Mouse (Mus musculus) kidney, postnatal 0 days (tissue): Measurements from ENCODE around the gene Hat1. TPM values are rescaled to one million over a fixed set of nuclear protein-coding genes. Genes with fewer than 3 reads are reported as not detected.

ENCODE experiments used
- ATAC-seq: fragments of 200-750 bp; cut with Nextera tagmentation; replicated peaks from 2 replicates; pipeline ENCODE4 v1.8.0; 2017; ENCODE audit warnings: low read depth, moderate number of reproducible peaks, moderate TSS enrichment, moderate library complexity; ENCODE audit not compliant: low FRiP score
- DNase-seq: peaks from one replicate; pipeline ENCODE4 v3.0.0-alpha.2; 2016; ENCODE audit warnings: low spot score
- H3K27ac ChIP-seq: fragments of 300-500 bp; sonication (generic); 2 replicates; pipeline ENCODE4 v1.5.1; 2014; ENCODE audit warnings: mild to moderate bottlenecking
- H3K27me3 ChIP-seq: fragments of 300-500 bp; sonication (generic); 2 replicates; pipeline ENCODE4 v1.6.1; 2014; ENCODE audit warnings: low read length, mixed read lengths; ENCODE audit not compliant: insufficient read depth
- H3K36me3 ChIP-seq: fragments of 300-500 bp; sonication (generic); 2 replicates; pipeline ENCODE4 v1.6.1; 2014; ENCODE audit warnings: low read length, mixed read lengths; ENCODE audit not compliant: insufficient read depth
- H3K4me1 ChIP-seq: fragments of 300-500 bp; sonication (generic); replicated peaks from 2 replicates; pipeline ENCODE4 v1.6.1; 2014; ENCODE audit warnings: antibody characterized with exemption, low read length, mixed read lengths; ENCODE audit not compliant: insufficient read depth
- H3K4me2 ChIP-seq: fragments of 300-500 bp; sonication (generic); 2 replicates; pipeline ENCODE4 v1.6.1; 2014; ENCODE audit warnings: mild to moderate bottlenecking, low read length, moderate library complexity, mixed read lengths
- H3K4me3 ChIP-seq: fragments of 300-500 bp; sonication (generic); replicated peaks from 2 replicates; pipeline ENCODE4 v1.5.1; 2014; ENCODE audit warnings: low read depth, low read length
- H3K9ac ChIP-seq: fragments of 300-500 bp; sonication (generic); 2 replicates; pipeline ENCODE4 v1.6.1; 2014; ENCODE audit warnings: low read depth, low read length
- H3K9me3 ChIP-seq: fragments of 300-500 bp; sonication (generic); replicated peaks from 2 replicates; pipeline ENCODE4 v1.6.1; 2016; ENCODE audit warnings: low read length, inconsistent platforms, mixed read lengths
- CTCF ChIP-seq: IDR thresholded peaks from 2 replicates; pipeline ENCODE4 v1.5.1; 2016; ENCODE audit warnings: antibody characterized with exemption, low read depth, mild to moderate bottlenecking, moderate library complexity
- WGBS: fragments of 180-500 bp; shearing (Covaris S2); extraction: QIAGEN DNeasy Blood & Tissue Kit; methylation state at CpG from one replicate; pipeline ENCODE4 v1.1.7; 2014; 5-methylcytosine and 5-hydroxymethylcytosine counted together
- polyA plus RNA-seq: library from polyadenylated mRNA; unstranded; fragments of >200 nt; fragmentation: Nextera tagmentation; extraction: Ambion mirVana; gene quantifications from 2 replicates; pipeline ENCODE4 v1.2.1, GENCODE M21; 2015

Hat1 gene
- polyA plus RNA-seq, 1 experiment from 2014 or later: 85.9 TPM

DNA sequence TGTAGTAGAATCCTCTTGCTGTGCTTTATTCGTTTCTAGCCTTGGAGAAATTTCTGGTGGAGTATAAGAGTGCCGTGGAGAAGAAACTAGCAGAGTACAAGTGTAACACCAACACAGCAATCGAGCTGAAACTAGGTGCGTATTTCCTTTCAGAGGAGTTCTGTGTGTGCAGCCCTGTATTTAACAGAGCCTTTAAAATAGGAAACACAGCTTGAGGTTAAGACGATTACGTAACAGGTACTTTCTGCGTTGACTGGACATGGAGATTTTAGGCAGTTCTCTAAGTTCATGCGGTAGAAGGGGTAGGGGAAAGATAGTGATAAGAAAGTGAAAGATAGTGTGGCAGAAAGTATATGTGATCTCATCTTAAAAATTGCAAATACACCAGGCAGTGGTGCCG, 1.1 kb downstream of the Hat1 start:
- WGBS: 58% methylated on average over 9 of the region's 9 CpGs
- DNase-seq (no peak), ATAC-seq (no peak)
- no peak for TF ChIP-seq CTCF
- H3K9ac ChIP-seq: peak overlapping the region; percentile 87
- H3K9me3 ChIP-seq: no peaks in the 10 kb centered on the region
- peak overlapping the region; percentile 83 for H3K4me2 ChIP-seq
- peaks cover 5% of the 10 kb centered on the region; the same call in 1 of the 2 replicates for H3K4me1 ChIP-seq
- 0 out of 2 replicates have a peak, but pooled peaks cover 4% of the 10 kb centered on the region for H3K36me3 ChIP-seq
- no peaks in the 10 kb centered on the region for H3K27me3 ChIP-seq
- H3K4me3 ChIP-seq: peak overlapping the region; percentile 90
- H3K27ac ChIP-seq: peak overlapping the region; percentile 89; the same call in 1 of the 2 replicates

DNA sequence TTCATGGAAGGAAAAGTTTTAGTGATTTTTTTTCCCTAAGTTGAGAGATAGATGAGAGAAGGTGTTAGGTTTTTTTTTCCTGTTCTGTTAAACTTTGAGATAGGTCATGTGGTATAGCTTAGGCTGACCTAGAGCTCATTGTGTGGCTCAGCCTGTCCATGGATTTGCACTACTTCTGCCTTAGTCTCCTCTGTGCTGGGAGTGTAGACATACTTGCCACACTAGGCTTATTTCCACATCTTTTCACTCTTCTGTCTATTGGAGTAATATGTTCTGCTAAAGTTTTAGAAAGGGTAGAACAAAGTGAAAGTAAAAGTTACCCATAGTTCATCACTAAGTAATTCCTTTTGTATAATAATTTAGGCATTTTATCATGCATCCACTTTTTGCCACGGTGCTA, 16.9 kb downstream of the Hat1 start:
- 0 out of 2 replicates have a peak, but pooled peaks cover 3% of the 10 kb centered on the region for H3K36me3 ChIP-seq
- H3K27ac ChIP-seq: no peak overlapping the region
- no peak for TF ChIP-seq CTCF
- H3K27me3 ChIP-seq: no peaks in the 10 kb centered on the region
- ATAC-seq (no peak), DNase-seq (no peak)
- H3K4me2 ChIP-seq: no peak overlapping the region
- 90% methylated on average over 1 of the region's 1 CpGs for WGBS
- H3K9me3 ChIP-seq: no peaks in the 10 kb centered on the region
- H3K4me1 ChIP-seq: no peaks in the 10 kb centered on the region
- H3K4me3 ChIP-seq: no peak overlapping the region
- H3K9ac ChIP-seq: no peak overlapping the region

DNA sequence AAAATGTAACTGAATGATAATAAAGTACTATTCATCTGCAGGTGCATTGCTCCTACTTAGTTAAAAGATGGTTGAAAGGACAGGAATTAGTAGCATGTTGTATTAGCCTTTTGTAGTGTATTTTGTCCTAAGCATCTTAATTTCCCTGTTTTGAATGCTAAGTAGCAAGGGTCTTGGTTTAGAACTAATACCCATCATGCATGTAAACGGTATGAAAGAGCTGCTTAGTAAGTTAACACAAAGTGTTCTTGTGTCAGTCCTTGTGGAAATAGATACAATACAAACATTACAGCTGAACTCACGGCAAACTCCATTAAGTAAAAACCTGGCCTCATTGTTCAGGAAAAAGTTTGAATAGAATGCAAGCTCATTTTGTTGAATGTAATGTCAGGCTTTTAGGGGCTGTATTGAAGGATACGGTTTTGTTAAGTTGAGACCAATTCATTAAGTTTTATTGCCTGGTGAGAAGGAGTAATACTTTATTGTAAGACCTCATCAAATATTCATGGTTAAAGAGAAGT, 30.1 kb downstream of the Hat1 start:
- Histone ChIP-seq H3K36me3 (peaks cover 11% of the 10 kb centered on the region; the same call in 1 of the 2 replicates), H3K9ac (no peak overlapping the region), H3K4me1 (no peaks in the 10 kb centered on the region), H3K27ac (no peak overlapping the region), H3K9me3 (no peaks in the 10 kb centered on the region), H3K4me3 (no peak overlapping the region), H3K27me3 (no peaks in the 10 kb centered on the region), H3K4me2 (no peak overlapping the region)
- DNase-seq (no peak), ATAC-seq (no peak)
- 64% methylated on average over 3 of the region's 3 CpGs for WGBS
- TF ChIP-seq CTCF: no peak

DNA sequence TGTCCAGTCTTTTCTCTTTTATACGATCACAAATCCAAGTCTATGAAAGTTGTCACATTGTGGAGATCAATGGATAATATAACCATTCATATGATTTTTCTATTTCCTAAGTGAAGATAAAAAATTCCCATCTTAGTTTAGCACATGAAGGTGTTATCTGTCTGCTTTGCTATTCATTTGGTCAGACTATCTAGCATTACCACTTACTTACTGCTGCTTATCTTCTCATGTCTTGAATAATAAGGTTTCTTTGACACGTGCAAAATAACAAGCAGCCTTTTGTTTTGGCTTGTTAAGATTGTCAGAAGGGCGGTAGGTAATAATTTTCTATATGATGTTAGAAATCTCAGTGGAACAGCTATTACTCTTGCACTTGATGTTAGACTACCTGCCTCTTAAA, 30.6 kb downstream of the Hat1 start:
- Histone ChIP-seq H3K27ac (no peak overlapping the region), H3K4me2 (no peak overlapping the region), H3K4me3 (no peak overlapping the region), H3K9me3 (no peaks in the 10 kb centered on the region), H3K4me1 (no peaks in the 10 kb centered on the region), H3K27me3 (no peaks in the 10 kb centered on the region), H3K9ac (no peak overlapping the region), H3K36me3 (peaks cover 11% of the 10 kb centered on the region; the same call in 1 of the 2 replicates)
- 94% methylated on average over 3 of the region's 3 CpGs for WGBS
- ATAC-seq: no peak
- no peak for TF ChIP-seq CTCF
- no peak for DNase-seq

DNA sequence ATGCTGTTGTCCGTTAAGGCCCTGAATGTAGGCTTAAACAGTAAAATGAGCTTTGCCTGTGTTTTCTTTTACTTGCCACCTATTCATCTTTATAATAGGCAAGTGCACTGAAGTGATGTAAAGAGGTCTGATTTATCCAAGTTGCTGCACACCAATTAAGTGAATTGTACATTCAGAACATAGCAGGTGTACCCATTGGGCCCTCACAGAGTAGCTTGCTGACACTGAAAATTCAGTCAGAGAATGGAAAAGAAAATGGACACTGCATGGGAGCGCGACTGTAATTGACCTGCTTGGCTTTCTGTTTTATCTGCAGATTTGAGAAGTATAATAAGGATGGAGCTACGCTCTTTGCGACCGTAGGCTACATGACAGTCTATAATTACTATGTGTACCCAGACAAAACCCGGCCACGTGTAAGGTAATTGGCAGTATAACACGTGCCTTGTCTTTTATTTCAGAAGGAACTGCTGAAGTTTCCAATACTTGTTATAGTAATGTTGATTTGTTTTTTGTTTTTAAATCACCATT, 32.2 kb downstream of the Hat1 start:
- Histone ChIP-seq H3K36me3 (peaks cover 11% of the 10 kb centered on the region; the same call in 1 of the 2 replicates), H3K4me1 (no peaks in the 10 kb centered on the region), H3K9ac (no peak overlapping the region), H3K4me3 (no peak overlapping the region), H3K27ac (no peak overlapping the region), H3K4me2 (no peak overlapping the region), H3K27me3 (no peaks in the 10 kb centered on the region), H3K9me3 (no peaks in the 10 kb centered on the region)
- TF ChIP-seq CTCF: no peak
- no peak for DNase-seq
- WGBS: 93% methylated on average over 9 of the region's 9 CpGs
- no peak for ATAC-seq

DNA sequence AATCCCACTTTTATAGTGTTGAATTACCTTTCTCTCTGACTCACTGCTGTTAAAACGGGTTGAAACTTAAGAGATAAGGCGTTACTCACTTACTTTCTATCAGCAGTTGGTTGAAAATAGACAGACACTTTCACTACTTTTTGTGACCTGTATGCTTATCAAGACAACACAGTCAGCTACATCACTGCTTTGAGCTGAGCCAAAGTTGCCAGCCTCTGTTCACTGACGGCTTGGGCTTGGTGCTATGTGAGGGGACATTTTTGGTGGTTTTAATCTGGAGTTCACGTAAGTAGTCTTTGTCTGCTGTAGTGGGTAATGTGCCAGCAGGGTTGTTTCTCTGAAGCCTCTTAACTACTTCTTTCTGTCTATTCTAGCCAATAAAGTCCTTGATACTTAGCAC, 35.8 kb downstream of the Hat1 start:
- no peak for ATAC-seq
- no peaks in the 10 kb centered on the region for H3K9me3 ChIP-seq
- WGBS: 81% methylated on average over 4 of the region's 4 CpGs
- peaks cover 13% of the 10 kb centered on the region; the same call in 1 of the 2 replicates for H3K36me3 ChIP-seq
- TF ChIP-seq CTCF: no peak
- DNase-seq: no peak
- H3K4me1 ChIP-seq: no peaks in the 10 kb centered on the region
- no peak overlapping the region for H3K27ac ChIP-seq
- no peak overlapping the region for H3K9ac ChIP-seq
- no peak overlapping the region for H3K4me2 ChIP-seq
- no peaks in the 10 kb centered on the region for H3K27me3 ChIP-seq
- no peak overlapping the region for H3K4me3 ChIP-seq
